Mouse (Mus musculus) midbrain, embryonic 13.5 days (tissue): Measurements from ENCODE around the gene Kcnk4. TPM values are rescaled to one million over a fixed set of nuclear protein-coding genes. Genes with fewer than 3 reads are reported as not detected.

Experiments
- ATAC-seq: fragments of 200-750 bp; cut with Nextera tagmentation; 2 replicates; pipeline ENCODE4 v1.8.0; 2017; ENCODE audit warnings: mild to moderate bottlenecking, moderate TSS enrichment, moderate library complexity
- H3K27ac ChIP-seq: fragments of 300-500 bp; sonication (generic); 2 replicates; pipeline ENCODE4 v1.5.1; 2015; ENCODE audit warnings: inconsistent platforms, mild to moderate bottlenecking, moderate library complexity
- H3K27me3 ChIP-seq: fragments of 300-500 bp; sonication (generic); 2 replicates; pipeline ENCODE4 v1.6.1; 2015; ENCODE audit warnings: mild to moderate bottlenecking, inconsistent platforms
- H3K36me3 ChIP-seq: fragments of 300-500 bp; sonication (generic); 2 replicates; pipeline ENCODE4 v1.6.1; 2015; ENCODE audit warnings: mild to moderate bottlenecking, inconsistent platforms
- H3K4me1 ChIP-seq: fragments of 300-500 bp; sonication (generic); replicated peaks from 2 replicates; pipeline ENCODE4 v1.6.1; 2015; ENCODE audit warnings: inconsistent platforms
- H3K4me2 ChIP-seq: fragments of 300-500 bp; sonication (generic); replicated peaks from 2 replicates; pipeline ENCODE4 v1.6.1; 2015; ENCODE audit warnings: moderate library complexity, mild to moderate bottlenecking, inconsistent platforms
- H3K4me3 ChIP-seq: fragments of 300-500 bp; sonication (generic); replicated peaks from 2 replicates; pipeline ENCODE4 v1.5.1; 2015; ENCODE audit warnings: mild to moderate bottlenecking, inconsistent platforms
- H3K9ac ChIP-seq: fragments of 300-500 bp; sonication (generic); replicated peaks from 2 replicates; pipeline ENCODE4 v1.6.1; 2015; ENCODE audit warnings: mild to moderate bottlenecking, inconsistent platforms
- H3K9me3 ChIP-seq: fragments of 300-500 bp; sonication (generic); 2 replicates; pipeline ENCODE4 v1.6.1; 2016; ENCODE audit warnings: mild to moderate bottlenecking, inconsistent platforms
- WGBS: fragments of 180-500 bp; shearing (Covaris S2); methylation state at CpG from one replicate; pipeline ENCODE4 v1.1.7; 2015; 5-methylcytosine and 5-hydroxymethylcytosine counted together
- polyA plus RNA-seq: library from polyadenylated mRNA; unstranded; fragments of >200 nt; fragmentation: Nextera tagmentation; extraction: Ambion mirVana; gene quantifications from 2 replicates; pipeline ENCODE4 v1.2.1, GENCODE M21; 2015

Kcnk4 gene
- 0.28 and 0.79 TPM in 2 replicates for polyA plus RNA-seq

GRCm38 (mm10) chr19:6934195-6934977 is at the start of gene Kcnk4:
Gene Kcnk4, minus strand, starts transcription at chr19:6934515.
- peaks cover 33% of the 10 kb centered on the region for H3K4me1 ChIP-seq
- H3K4me3 ChIP-seq: peak within 1 kb of the TSS; percentile 43
- ATAC-seq: no peak
- H3K9ac ChIP-seq: peak within 1 kb of the TSS; percentile 57
- peaks cover 9% of the 10 kb centered on the region for H3K36me3 ChIP-seq
- WGBS: 8% methylated on average over 23 of the region's 23 CpGs
- H3K27ac ChIP-seq: no peak within 1 kb of the TSS
- peak within 1 kb of the TSS; percentile 70 for H3K4me2 ChIP-seq
- no peaks in the 10 kb centered on the region for H3K9me3 ChIP-seq
- H3K27me3 ChIP-seq: peaks cover 68% of the 10 kb centered on the region

- H3K9me3 ChIP-seq: no peaks in the 10 kb centered on the region
- H3K4me2 ChIP-seq: no peak overlapping the region
- H3K4me3 ChIP-seq: no peak overlapping the region
- H3K9ac ChIP-seq: no peak overlapping the region
- peaks cover 39% of the 10 kb centered on the region for H3K4me1 ChIP-seq
- no peak for ATAC-seq
- H3K36me3 ChIP-seq: peaks cover 26% of the 10 kb centered on the region
- no peaks in the 10 kb centered on the region for H3K27me3 ChIP-seq
- 51% methylated on average over 5 of the region's 5 CpGs for WGBS
- no peak overlapping the region for H3K27ac ChIP-seq
These were observed 49.3 kb upstream of the Kcnk4 start for GRCm38 (mm10) chr19:6983621-6984020.

- Histone ChIP-seq H3K4me1 (peaks cover 45% of the 10 kb centered on the region), H3K36me3 (peaks cover 46% of the 10 kb centered on the region), H3K4me2 (0 out of 2 replicates have a peak overlapping the region, but pooled peaks have one; percentile 87), H3K4me3 (0 out of 2 replicates have a peak overlapping the region, but pooled peaks have one; percentile 65), H3K9me3 (no peaks in the 10 kb centered on the region), H3K27ac (no peak overlapping the region), H3K9ac (no peak overlapping the region), H3K27me3 (no peaks in the 10 kb centered on the region)
- 85% methylated on average over 4 of the region's 4 CpGs for WGBS
- ATAC-seq: no peak
These were observed 47.1 kb upstream of the Kcnk4 start for GRCm38 (mm10) chr19:6981465-6981864.

DNA sequence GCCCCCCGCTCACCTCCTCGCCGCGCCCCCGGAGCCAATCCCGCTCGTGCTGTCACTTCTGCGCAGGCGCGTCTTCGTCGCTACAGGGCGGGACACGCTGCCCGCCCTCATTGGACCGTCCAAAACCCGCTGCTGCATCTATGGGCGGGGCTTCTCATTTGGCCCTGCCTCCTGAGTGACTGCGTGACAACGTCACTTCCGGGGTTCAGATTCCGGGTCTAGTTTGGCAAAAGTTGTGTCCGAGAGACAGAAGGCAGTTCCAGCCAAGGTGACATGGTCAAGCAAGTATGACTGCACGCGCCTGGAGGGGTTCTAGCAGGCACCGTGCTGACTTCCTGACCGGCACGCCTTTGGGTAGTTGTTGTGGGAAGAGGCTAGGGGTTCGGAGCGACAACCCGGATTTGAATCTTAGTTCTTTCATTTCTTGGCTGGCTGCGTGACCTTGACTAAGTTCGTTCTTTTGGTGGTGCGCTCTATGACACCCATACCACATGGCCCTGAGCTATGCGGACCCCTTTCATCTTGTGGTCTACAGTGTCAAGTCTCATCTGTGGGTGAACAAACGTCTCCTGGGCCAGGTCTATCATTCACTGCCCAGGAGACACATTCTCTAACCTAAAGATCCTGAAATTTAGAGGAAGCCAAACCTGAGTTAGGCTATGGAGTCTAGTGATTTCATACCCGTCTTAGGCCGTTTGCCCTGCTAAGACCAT is 46.2 kb upstream of the Kcnk4 start, which contains the start of gene Fkbp2:
Gene Fkbp2 (minus strand): TSS at position 121 of the 713 bp plus-strand sequence.
- ATAC-seq: peak; percentile 85
- Histone ChIP-seq H3K9ac (peak within 1 kb of the TSS; percentile 79), H3K4me3 (peak within 1 kb of the TSS; percentile 65), H3K36me3 (peaks cover 44% of the 10 kb centered on the region), H3K9me3 (no peaks in the 10 kb centered on the region), H3K4me2 (peak within 1 kb of the TSS; percentile 87), H3K27me3 (no peaks in the 10 kb centered on the region), H3K4me1 (peaks cover 47% of the 10 kb centered on the region), H3K27ac (peak within 1 kb of the TSS; percentile 97)
- WGBS: 1% methylated on average over 38 of the region's 38 CpGs

DNA sequence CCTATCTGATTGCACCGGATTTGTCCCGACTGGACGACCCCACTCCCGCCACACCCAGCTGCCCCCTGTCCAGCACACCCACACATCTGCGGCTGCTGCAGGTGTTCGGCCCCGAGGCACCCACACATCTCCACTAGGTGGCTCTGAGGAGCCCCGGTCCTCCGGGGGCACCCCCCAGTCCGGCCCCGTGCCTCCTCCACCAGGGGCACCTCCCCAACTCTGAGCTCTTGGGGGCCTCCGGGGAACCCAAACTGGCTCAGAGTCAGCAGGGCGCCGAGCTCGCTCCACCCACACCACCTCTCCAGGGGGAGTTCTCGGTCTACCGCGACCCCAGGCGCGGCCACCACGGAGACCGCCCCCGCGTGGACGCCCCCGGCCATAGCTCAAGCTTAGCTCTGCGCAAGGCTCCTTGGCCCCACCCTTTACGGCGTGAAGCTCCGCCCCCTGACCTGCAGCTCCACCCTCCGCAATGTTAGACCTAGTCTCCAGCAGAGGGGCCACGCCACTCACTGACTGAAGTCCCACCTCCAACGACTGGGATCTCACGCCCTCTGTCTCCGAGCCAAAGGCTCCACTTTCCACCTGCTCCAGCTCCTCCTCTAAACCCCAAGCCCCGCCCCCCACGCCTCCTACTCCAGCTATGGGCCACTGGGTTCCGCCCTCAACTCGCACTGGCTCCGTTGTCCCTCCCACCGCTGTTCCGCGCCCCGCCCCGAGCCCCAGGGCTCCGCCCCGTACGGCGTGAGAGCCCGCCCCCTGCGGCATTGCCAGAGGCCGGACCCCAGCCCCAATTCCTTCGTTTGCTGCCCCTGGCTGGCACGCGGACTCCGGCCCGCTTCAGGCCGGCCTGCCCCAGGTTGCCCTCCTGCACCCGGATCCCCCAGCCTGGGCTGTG is 45.4 kb upstream of the Kcnk4 start:
- Histone ChIP-seq H3K4me2 (peak overlapping the region; percentile 87), H3K4me3 (peak overlapping the region; percentile 65), H3K9me3 (no peaks in the 10 kb centered on the region), H3K9ac (peak overlapping the region; percentile 79), H3K4me1 (peaks cover 47% of the 10 kb centered on the region), H3K36me3 (peaks cover 36% of the 10 kb centered on the region), H3K27me3 (no peaks in the 10 kb centered on the region), H3K27ac (peak overlapping the region; percentile 97)
- ATAC-seq: peak; percentile 85
- WGBS: under 1% methylated on average over 59 of the region's 59 CpGs

GRCm38 (mm10) chr19:6979001-6979479 is 44.7 kb upstream of the Kcnk4 start:
- Histone ChIP-seq H3K4me2 (peak overlapping the region; percentile 87), H3K4me1 (peaks cover 49% of the 10 kb centered on the region), H3K36me3 (peaks cover 34% of the 10 kb centered on the region), H3K4me3 (peak overlapping the region; percentile 65), H3K9me3 (no peaks in the 10 kb centered on the region), H3K27me3 (no peaks in the 10 kb centered on the region), H3K9ac (peak overlapping the region; percentile 79), H3K27ac (peak overlapping the region; percentile 97)
- WGBS: 9% methylated on average over 11 of the region's 11 CpGs
- ATAC-seq: 0 out of 2 replicates have a peak, but pooled peaks have one; percentile 0

- peak overlapping the region; percentile 79 for H3K9ac ChIP-seq
These were observed 44.3 kb upstream of the Kcnk4 start for GRCm38 (mm10) chr19:6978639-6978974.

GRCm38 (mm10) chr19:6977759-6978638 is 43.7 kb upstream of the Kcnk4 start:
- peak overlapping the region; percentile 79 for H3K9ac ChIP-seq
- H3K27me3 ChIP-seq: no peaks in the 10 kb centered on the region
- no peak for ATAC-seq
- 86% methylated on average over 13 of the region's 13 CpGs for WGBS
- peaks cover 30% of the 10 kb centered on the region for H3K36me3 ChIP-seq
- peak overlapping the region; percentile 65 for H3K4me3 ChIP-seq
- peak overlapping the region; percentile 97 for H3K27ac ChIP-seq
- H3K4me2 ChIP-seq: peak overlapping the region; percentile 87
- no peaks in the 10 kb centered on the region for H3K9me3 ChIP-seq
- H3K4me1 ChIP-seq: peaks cover 53% of the 10 kb centered on the region

More at GRCm38 (mm10) chr19:6978639-6978974, 44.3 kb upstream of the Kcnk4 start:
- Histone ChIP-seq H3K4me3 (peak overlapping the region; percentile 65), H3K27ac (peak overlapping the region; percentile 97), H3K4me1 (peaks cover 53% of the 10 kb centered on the region), H3K27me3 (no peaks in the 10 kb centered on the region), H3K4me2 (peak overlapping the region; percentile 87), H3K9me3 (no peaks in the 10 kb centered on the region), H3K36me3 (peaks cover 34% of the 10 kb centered on the region)
- 43% methylated on average over 3 of the region's 3 CpGs for WGBS
- ATAC-seq: no peak

- Histone ChIP-seq H3K4me3 (peak within 1 kb of the TSS; percentile 82), H3K27ac (peak within 1 kb of the TSS; percentile 96), H3K4me1 (peaks cover 47% of the 10 kb centered on the region), H3K9me3 (no peaks in the 10 kb centered on the region), H3K27me3 (peaks cover 9% of the 10 kb centered on the region), H3K4me2 (peak within 1 kb of the TSS; percentile 87), H3K36me3 (peaks cover 22% of the 10 kb centered on the region), H3K9ac (peak within 1 kb of the TSS; percentile 88)
- ATAC-seq: peak; percentile 1; the same call in 1 of the 2 replicates
- under 1% methylated on average over 16 of the region's 16 CpGs for whole genome bisulfite sequencing
These were observed 41.5 kb upstream of the Kcnk4 start, which contains the start of gene Plcb3 for GRCm38 (mm10) chr19:6975537-6976521. Gene Plcb3, minus strand, starts transcription at chr19:6976470.
